Mouse (Mus musculus): ENCODE data around the gene Gm11096. TPM values are rescaled to one million over a fixed set of nuclear protein-coding genes. Genes with fewer than 3 reads are reported as not detected.
A peak's percentile ranks its signal among the peaks of the same experiment; 100 is the strongest.

Gene Gm11096
- total RNA-seq (2014; rRNA removed) = not detected in 2 replicates
- polyA plus RNA-seq (2012; rRNA removed) = not detected in 2 replicates

DNA sequence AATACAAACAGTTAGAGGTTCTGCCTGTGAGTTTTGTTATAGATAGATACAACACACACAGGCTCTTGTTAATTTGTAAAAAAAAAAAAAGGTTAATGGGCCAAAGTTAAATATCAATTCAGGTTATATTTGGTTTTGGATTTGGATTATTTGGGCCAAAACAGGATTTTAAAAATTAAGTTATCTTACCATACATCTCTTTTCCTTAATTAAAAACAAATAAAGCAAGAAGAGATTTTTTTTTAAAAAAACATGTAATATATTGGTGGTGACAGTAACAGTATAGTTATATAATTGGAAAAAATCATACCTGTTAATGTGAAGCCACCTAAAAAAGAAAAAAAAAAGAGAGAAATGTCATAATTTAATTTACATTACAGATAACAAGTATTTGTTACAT is at the start of gene Gm11096:
Gm11096 (plus strand) TSS at position 301 of the 400 bp plus-strand sequence.
- DNase-seq (ENCODE audit: extremely low read depth, low read depth, low spot score) = no peak
- no peaks in the 10 kb centered on the region for H3K36me3 ChIP-seq (ENCODE audit: control insufficient read depth, insufficient read depth, low read length)
- H3K79me2 ChIP-seq (ENCODE audit: control insufficient read depth, insufficient read depth, low read length) = no peaks in the 10 kb centered on the region
- H3K4me1 ChIP-seq (ENCODE audit: control insufficient read depth, insufficient read depth, low read length) = no peaks in the 10 kb centered on the region
- no peaks in the 10 kb centered on the region for H3K27me3 ChIP-seq (ENCODE audit: control insufficient read depth, insufficient read depth, low read length)
- TF ChIP-seq CTCF (IDR thresholded peaks at IDR 0.05; ENCODE audit: low read depth, low read length) = no peak
- TF ChIP-seq POLR2A (IDR thresholded peaks at IDR 0.05; ENCODE audit: extremely low read depth, insufficient read depth, low read length) = no peak
- no peak within 1 kb of the TSS for H3K27ac ChIP-seq (replicated peaks; ENCODE audit: insufficient read depth, low read depth, low read length)
- H3K4me3 ChIP-seq (ENCODE audit: insufficient read depth, low read depth, low read length) = no peak within 1 kb of the TSS
- no peak within 1 kb of the TSS for H3K9ac ChIP-seq (ENCODE audit: low read depth, low read length)

DNA sequence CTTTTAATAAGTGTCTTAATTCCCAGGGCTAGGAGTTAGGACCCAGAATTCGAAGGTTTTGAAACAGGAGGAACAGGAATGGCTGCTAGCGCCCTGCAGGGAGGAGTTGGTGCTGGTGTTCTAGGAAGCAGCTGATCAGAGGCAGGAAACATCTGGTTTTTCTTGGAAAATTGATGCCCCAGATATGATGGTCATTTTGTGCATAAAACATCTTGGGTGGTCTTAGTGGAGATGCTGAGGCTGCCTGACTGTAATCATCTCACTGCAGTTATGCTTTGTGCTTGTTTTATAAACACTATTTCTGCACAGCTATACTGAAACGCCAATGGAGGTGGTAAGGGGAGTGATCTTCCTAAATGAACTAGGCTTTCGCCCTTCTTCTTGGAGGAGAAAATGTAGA is 48.5 kb upstream of the Gm11096 start:
- DNase-seq (ENCODE audit: extremely low read depth, low read depth, low spot score) = no peak
- no peaks in the 10 kb centered on the region for H3K79me2 ChIP-seq (ENCODE audit: control insufficient read depth, insufficient read depth, low read length)
- TF ChIP-seq CTCF (IDR thresholded peaks at IDR 0.05; ENCODE audit: low read depth, low read length) = no peak
- no peak for TF ChIP-seq POLR2A (IDR thresholded peaks at IDR 0.05; ENCODE audit: extremely low read depth, insufficient read depth, low read length)
- no peaks in the 10 kb centered on the region for H3K36me3 ChIP-seq (ENCODE audit: control insufficient read depth, insufficient read depth, low read length)
- H3K9ac ChIP-seq (ENCODE audit: low read depth, low read length) = no peak overlapping the region
- H3K27me3 ChIP-seq (ENCODE audit: control insufficient read depth, insufficient read depth, low read length) = no peaks in the 10 kb centered on the region
- WGBS = 77% methylated on average over 4 of the region's 4 CpGs
- 0 out of 2 replicates have a peak, but pooled peaks cover 3% of the 10 kb centered on the region for H3K4me1 ChIP-seq (ENCODE audit: control insufficient read depth, insufficient read depth, low read length)
- no peak overlapping the region for H3K27ac ChIP-seq (replicated peaks; ENCODE audit: insufficient read depth, low read depth, low read length)
- no peak overlapping the region for H3K4me3 ChIP-seq (ENCODE audit: insufficient read depth, low read depth, low read length)

DNA sequence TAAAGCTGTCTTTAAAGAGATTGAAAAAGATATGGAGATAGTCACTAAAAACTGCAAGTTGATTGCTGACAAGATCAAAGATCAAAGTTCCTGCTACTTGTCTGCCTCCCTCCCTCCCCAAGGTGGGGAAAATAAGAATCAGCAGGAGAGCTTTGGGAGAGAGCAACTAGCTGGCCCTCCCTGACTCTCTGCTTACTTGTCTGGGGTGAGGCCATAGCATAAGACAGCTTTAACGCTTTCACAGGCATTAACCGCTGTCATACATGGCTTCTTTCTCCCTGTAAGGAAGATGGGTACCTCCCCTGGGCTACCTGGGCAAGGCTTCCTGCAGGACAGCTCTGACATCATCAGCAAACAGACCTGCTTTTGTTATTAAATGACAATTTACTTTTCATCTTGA is 47.4 kb upstream of the Gm11096 start:
- Histone ChIP-seq H3K4me1 (ENCODE audit: control insufficient read depth, insufficient read depth, low read length) (0 out of 2 replicates have a peak, but pooled peaks cover 2% of the 10 kb centered on the region), H3K27ac (replicated peaks; ENCODE audit: insufficient read depth, low read depth, low read length) (no peak overlapping the region), H3K27me3 (ENCODE audit: control insufficient read depth, insufficient read depth, low read length) (no peaks in the 10 kb centered on the region), H3K9ac (ENCODE audit: low read depth, low read length) (no peak overlapping the region), H3K79me2 (ENCODE audit: control insufficient read depth, insufficient read depth, low read length) (no peaks in the 10 kb centered on the region), H3K4me3 (ENCODE audit: insufficient read depth, low read depth, low read length) (no peak overlapping the region), H3K36me3 (ENCODE audit: control insufficient read depth, insufficient read depth, low read length) (no peaks in the 10 kb centered on the region)
- no peak for DNase-seq (ENCODE audit: extremely low read depth, low read depth, low spot score)
- no peak for TF ChIP-seq POLR2A (IDR thresholded peaks at IDR 0.05; ENCODE audit: extremely low read depth, insufficient read depth, low read length)
- TF ChIP-seq CTCF (IDR thresholded peaks at IDR 0.05; ENCODE audit: low read depth, low read length) = no peak
- 65% methylated on average over 2 of the region's 2 CpGs for WGBS

DNA sequence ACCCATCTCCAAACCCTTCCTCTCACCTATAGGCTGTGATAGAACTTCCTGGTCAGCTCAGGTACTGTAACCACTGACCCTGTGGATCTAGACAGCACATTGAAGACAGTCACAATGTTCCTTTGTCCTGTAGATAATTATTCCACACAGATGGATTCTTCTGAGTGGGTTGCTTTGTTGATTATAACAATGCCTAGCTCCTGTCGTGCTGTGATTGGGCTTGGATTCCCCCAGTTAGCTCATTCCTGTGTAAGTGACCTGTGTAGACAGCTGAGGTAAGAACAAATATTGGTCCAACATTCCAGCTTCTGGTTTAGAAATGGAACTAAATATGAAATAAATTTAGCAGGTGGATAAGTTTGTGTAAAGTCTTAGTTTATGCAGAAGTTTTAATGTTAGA is 44.1 kb upstream of the Gm11096 start:
- no peaks in the 10 kb centered on the region for H3K4me1 ChIP-seq (ENCODE audit: control insufficient read depth, insufficient read depth, low read length)
- TF ChIP-seq POLR2A (IDR thresholded peaks at IDR 0.05; ENCODE audit: extremely low read depth, insufficient read depth, low read length) (no peak), CTCF (IDR thresholded peaks at IDR 0.05; ENCODE audit: low read depth, low read length) (no peak)
- H3K27me3 ChIP-seq (ENCODE audit: control insufficient read depth, insufficient read depth, low read length) = no peaks in the 10 kb centered on the region
- 83% methylated on average over 1 of the region's 1 CpGs for WGBS
- H3K36me3 ChIP-seq (ENCODE audit: control insufficient read depth, insufficient read depth, low read length) = no peaks in the 10 kb centered on the region
- no peak overlapping the region for H3K9ac ChIP-seq (ENCODE audit: low read depth, low read length)
- no peak overlapping the region for H3K4me3 ChIP-seq (ENCODE audit: insufficient read depth, low read depth, low read length)
- no peak overlapping the region for H3K27ac ChIP-seq (replicated peaks; ENCODE audit: insufficient read depth, low read depth, low read length)
- H3K79me2 ChIP-seq (ENCODE audit: control insufficient read depth, insufficient read depth, low read length) = no peaks in the 10 kb centered on the region
- DNase-seq (ENCODE audit: extremely low read depth, low read depth, low spot score) = no peak

DNA sequence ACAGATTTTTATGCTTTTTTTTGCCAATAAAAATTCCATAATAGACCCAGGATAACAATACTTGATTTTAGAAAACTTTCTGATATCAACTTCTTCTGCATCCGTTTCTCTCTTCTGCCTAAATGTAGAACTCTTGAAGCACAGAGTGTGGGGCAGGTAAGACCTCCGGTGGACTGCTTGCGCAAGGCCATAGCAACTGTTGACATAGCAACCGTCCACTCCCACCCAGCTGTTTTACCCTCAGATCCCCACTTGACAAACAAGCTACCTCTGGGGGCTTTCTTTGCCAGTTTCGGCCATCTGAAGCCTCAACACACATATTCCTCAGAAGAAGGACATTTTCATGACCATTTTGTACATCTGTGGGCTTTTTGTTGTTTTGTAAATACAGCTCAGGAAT is 41.2 kb upstream of the Gm11096 start:
- Histone ChIP-seq H3K4me1 (ENCODE audit: control insufficient read depth, insufficient read depth, low read length) (no peaks in the 10 kb centered on the region), H3K27ac (replicated peaks; ENCODE audit: insufficient read depth, low read depth, low read length) (no peak overlapping the region), H3K9ac (ENCODE audit: low read depth, low read length) (no peak overlapping the region), H3K27me3 (ENCODE audit: control insufficient read depth, insufficient read depth, low read length) (no peaks in the 10 kb centered on the region), H3K36me3 (ENCODE audit: control insufficient read depth, insufficient read depth, low read length) (no peaks in the 10 kb centered on the region), H3K79me2 (ENCODE audit: control insufficient read depth, insufficient read depth, low read length) (no peaks in the 10 kb centered on the region), H3K4me3 (ENCODE audit: insufficient read depth, low read depth, low read length) (no peak overlapping the region)
- WGBS = 37% methylated on average over 5 of the region's 5 CpGs
- no peak for DNase-seq (ENCODE audit: extremely low read depth, low read depth, low spot score)
- no peak for TF ChIP-seq CTCF (IDR thresholded peaks at IDR 0.05; ENCODE audit: low read depth, low read length)
- no peak for TF ChIP-seq POLR2A (IDR thresholded peaks at IDR 0.05; ENCODE audit: extremely low read depth, insufficient read depth, low read length)

DNA sequence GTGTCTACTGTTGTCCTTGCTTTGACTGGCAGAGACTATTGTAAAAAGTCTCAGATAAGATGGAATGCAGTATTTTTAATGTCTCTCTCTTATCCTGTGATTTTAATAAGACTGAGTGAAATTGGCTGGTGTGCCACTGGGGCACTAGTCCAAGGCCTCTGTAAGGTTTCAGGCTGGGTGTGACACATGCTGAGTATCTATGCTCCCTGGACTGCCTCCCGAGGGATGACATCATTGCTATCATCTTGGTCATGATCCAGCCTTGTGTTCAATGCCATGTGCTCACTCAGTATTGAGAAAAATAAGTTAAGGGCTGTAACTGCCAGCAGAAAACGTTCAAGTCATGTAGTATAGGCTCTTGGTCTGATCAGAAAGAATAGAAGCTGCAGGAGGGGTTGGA is 38.9 kb upstream of the Gm11096 start:
- H3K4me1 ChIP-seq (ENCODE audit: control insufficient read depth, insufficient read depth, low read length) = no peaks in the 10 kb centered on the region
- peak; percentile 58 for DNase-seq (ENCODE audit: extremely low read depth, low read depth, low spot score)
- H3K4me3 ChIP-seq (ENCODE audit: insufficient read depth, low read depth, low read length) = no peak overlapping the region
- no peak for TF ChIP-seq POLR2A (IDR thresholded peaks at IDR 0.05; ENCODE audit: extremely low read depth, insufficient read depth, low read length)
- no peak for TF ChIP-seq CTCF (IDR thresholded peaks at IDR 0.05; ENCODE audit: low read depth, low read length)
- H3K27ac ChIP-seq (replicated peaks; ENCODE audit: insufficient read depth, low read depth, low read length) = no peak overlapping the region
- no peaks in the 10 kb centered on the region for H3K36me3 ChIP-seq (ENCODE audit: control insufficient read depth, insufficient read depth, low read length)
- 53% methylated on average over 2 of the region's 2 CpGs for WGBS
- no peaks in the 10 kb centered on the region for H3K79me2 ChIP-seq (ENCODE audit: control insufficient read depth, insufficient read depth, low read length)
- H3K9ac ChIP-seq (ENCODE audit: low read depth, low read length) = no peak overlapping the region
- H3K27me3 ChIP-seq (ENCODE audit: control insufficient read depth, insufficient read depth, low read length) = no peaks in the 10 kb centered on the region
